In the genomic region with DNA sequence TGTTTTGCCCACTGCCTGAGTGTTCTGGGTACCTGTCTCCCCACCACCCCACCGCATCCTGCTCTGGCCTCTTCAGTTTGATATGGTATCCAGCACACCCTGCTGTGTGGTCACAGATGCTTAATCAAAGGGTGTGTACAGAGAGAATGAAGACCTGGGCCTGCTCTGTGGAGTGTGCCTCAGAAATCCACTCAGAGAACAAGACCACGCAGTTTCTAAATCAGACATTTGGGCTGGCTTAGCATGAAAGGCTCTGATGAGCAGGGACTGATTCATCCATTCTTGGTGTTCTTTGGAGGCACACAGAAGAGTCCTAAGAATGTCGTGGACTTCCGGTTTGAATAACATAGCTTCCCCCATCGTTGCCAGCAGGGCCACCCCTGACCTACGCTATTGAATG, we compare ENCODE assay signal across 9 mouse cellular contexts.
A peak's percentile ranks its signal among the peaks of the same experiment; 100 is the strongest.
DNase-seq lines count a peak whose midpoint lies in the region; ATAC-seq and TF ChIP-seq lines count a peak whose summit lies in the region.
"Had no signal": no experiment of that assay in that cellular context is flagged by ENCODE, and none has a peak within 500 bp of the region (broad histone marks: within the 10 kb centered on the region; RNA-seq: fewer than 3 reads in every experiment).

No protein-coding gene starts in this region.

- 39% methylated on average over 6 of the region's 6 CpGs for WGBS in kidney, embryonic 15.5 days
- 60% methylated on average over 6 of the region's 6 CpGs for WGBS in forebrain, embryonic 12.5 days
- 51% methylated on average over 6 of the region's 6 CpGs for WGBS in hindbrain, embryonic 11.5 days
- WGBS in midbrain, postnatal 0 days = 29% methylated on average over 6 of the region's 6 CpGs

- H3K36me3 ChIP-seq in kidney, embryonic 15.5 days = no peaks in the 10 kb centered on the region
- no peaks in the 10 kb centered on the region for H3K36me3 ChIP-seq in forebrain, embryonic 12.5 days (replicated peaks)
- no peaks in the 10 kb centered on the region for H3K36me3 ChIP-seq in hindbrain, embryonic 11.5 days (ENCODE audit: control insufficient read depth, insufficient read depth, low read length)
- H3K36me3 ChIP-seq in midbrain, postnatal 0 days (ENCODE audit: insufficient read depth, low read length) = no peaks in the 10 kb centered on the region

- 0 out of 2 replicates have a peak, but pooled peaks have one; percentile 47 for ATAC-seq in kidney, embryonic 15.5 days (replicated peaks; ENCODE audit: low FRiP score)
- ATAC-seq in forebrain, embryonic 12.5 days (ENCODE audit: low FRiP score) = no peak; the same call in 1 of the 2 replicates
- ATAC-seq in hindbrain, embryonic 11.5 days (ENCODE audit: low FRiP score) = 0 out of 2 replicates have a peak, but pooled peaks have one; percentile 7
- peak; percentile 17; the same call in 1 of the 2 replicates for ATAC-seq in midbrain, postnatal 0 days (ENCODE audit: low FRiP score)

- H3K4me2 ChIP-seq in kidney, embryonic 15.5 days = 0 out of 2 replicates have a peak overlapping the region, but pooled peaks have one; percentile 35
- peak overlapping the region; percentile 17; the same call in 1 of the 2 replicates for H3K4me2 ChIP-seq in forebrain, embryonic 12.5 days
- no peak overlapping the region for H3K4me2 ChIP-seq in hindbrain, embryonic 11.5 days (replicated peaks; ENCODE audit: low read depth, low read length)
- no peak overlapping the region for H3K4me2 ChIP-seq in midbrain, postnatal 0 days (ENCODE audit: low read depth, low read length, poor library complexity, severe bottlenecking)

- no peaks in the 10 kb centered on the region for H3K9me3 ChIP-seq in kidney, embryonic 15.5 days (replicated peaks)
- no peaks in the 10 kb centered on the region for H3K9me3 ChIP-seq in forebrain, embryonic 12.5 days
- no peaks in the 10 kb centered on the region for H3K9me3 ChIP-seq in hindbrain, embryonic 11.5 days (ENCODE audit: control insufficient read depth, low read length)
- no peaks in the 10 kb centered on the region for H3K9me3 ChIP-seq in midbrain, postnatal 0 days (ENCODE audit: low read length)

- no peak for TF ChIP-seq CTCF in midbrain, postnatal 0 days (IDR thresholded peaks at IDR 0.05)

- H3K4me1 ChIP-seq in kidney, embryonic 15.5 days = peaks cover 17% of the 10 kb centered on the region
- H3K4me1 ChIP-seq in forebrain, embryonic 12.5 days = peaks cover 21% of the 10 kb centered on the region
- H3K4me1 ChIP-seq in hindbrain, embryonic 11.5 days (replicated peaks; ENCODE audit: control insufficient read depth, insufficient read depth, low read length) = peaks cover 6% of the 10 kb centered on the region
- peaks cover 14% of the 10 kb centered on the region for H3K4me1 ChIP-seq in midbrain, postnatal 0 days (ENCODE audit: insufficient read depth, low read length)

- no peak overlapping the region for H3K9ac ChIP-seq in kidney, embryonic 15.5 days
- no peak overlapping the region for H3K9ac ChIP-seq in forebrain, embryonic 12.5 days
- no peak overlapping the region for H3K9ac ChIP-seq in hindbrain, embryonic 11.5 days (ENCODE audit: low read depth, low read length)
- H3K9ac ChIP-seq in midbrain, postnatal 0 days (replicated peaks; ENCODE audit: low read length, poor library complexity, severe bottlenecking) = no peak overlapping the region

- no peak overlapping the region for H3K4me3 ChIP-seq in kidney, embryonic 15.5 days (replicated peaks)
- H3K4me3 ChIP-seq in forebrain, embryonic 12.5 days (replicated peaks) = no peak overlapping the region
- H3K4me3 ChIP-seq in hindbrain, embryonic 11.5 days (ENCODE audit: low read depth, low read length) = no peak overlapping the region
- H3K4me3 ChIP-seq in midbrain, postnatal 0 days (ENCODE audit: low read depth, low read length) = no peak overlapping the region

- no peak overlapping the region for H3K27ac ChIP-seq in kidney, embryonic 15.5 days
- peak overlapping the region; percentile 74; the same call in 1 of the 2 replicates for H3K27ac ChIP-seq in forebrain, embryonic 12.5 days
- no peak overlapping the region for H3K27ac ChIP-seq in hindbrain, embryonic 11.5 days (ENCODE audit: low read depth, low read length)
- peak overlapping the region; percentile 52; the same call in 1 of the 2 replicates for H3K27ac ChIP-seq in midbrain, postnatal 0 days (ENCODE audit: low read depth, low read length)
- H3K27ac ChIP-seq: macrophage had no signal

- no peak for DNase-seq in kidney, postnatal 36 days
- DNase-seq in hindbrain, embryonic 11.5 days (ENCODE audit: low spot score) = no peak
- no peak for DNase-seq in midbrain, postnatal 0 days (ENCODE audit: low spot score)
- DNase-seq in thymus, postnatal 36 days = no peak
- DNase-seq in spleen, postnatal 10 days (ENCODE audit: low spot score in 2 of 2) = no peak
- no peak for DNase-seq in spleen, postnatal 36 days (ENCODE audit: low spot score in 2 of 2)

- no peaks in the 10 kb centered on the region for H3K27me3 ChIP-seq in kidney, embryonic 15.5 days
- H3K27me3 ChIP-seq in forebrain, embryonic 12.5 days = 0 out of 2 replicates have a peak, but pooled peaks cover 3% of the 10 kb centered on the region
- H3K27me3 ChIP-seq in hindbrain, embryonic 11.5 days (ENCODE audit: control insufficient read depth, insufficient read depth, low read length) = no peaks in the 10 kb centered on the region
- no peaks in the 10 kb centered on the region for H3K27me3 ChIP-seq in midbrain, postnatal 0 days (ENCODE audit: insufficient read depth, low read length)

Comparison
In these comparisons a context has a peak if more than half of its experiments do, and no peak if none do; other contexts are left out.
1. H3K27ac ChIP-seq: peak in forebrain, embryonic 12.5 days (single experiment) and midbrain, postnatal 0 days (single experiment); none in kidney, embryonic 15.5 days (single experiment) and hindbrain, embryonic 11.5 days (single experiment).
2. H3K4me2 ChIP-seq: peak in kidney, embryonic 15.5 days (single experiment) and forebrain, embryonic 12.5 days (single experiment); none in hindbrain, embryonic 11.5 days (single experiment) and midbrain, postnatal 0 days (single experiment).